Mouse (Mus musculus) olfactory bulb, adult 2 months (tissue): ENCODE data around the gene Ccdc88a.

ENCODE experiments used
- CTCF ChIP-seq: fragments of 200-500 bp; IDR thresholded peaks from 2 replicates; pipeline ENCODE4 v1.5.1; 2012; ENCODE audit warnings: low read depth, mild to moderate bottlenecking, low read length, moderate library complexity; ENCODE audit not compliant: insufficient read depth
- POLR2A ChIP-seq: fragments of 200-500 bp; IDR thresholded peaks from 2 replicates; pipeline ENCODE4 v1.6.1; 2012; ENCODE audit warnings: mild to moderate bottlenecking, low read depth, low read length, moderate library complexity; ENCODE audit not compliant: insufficient read depth

DNA sequence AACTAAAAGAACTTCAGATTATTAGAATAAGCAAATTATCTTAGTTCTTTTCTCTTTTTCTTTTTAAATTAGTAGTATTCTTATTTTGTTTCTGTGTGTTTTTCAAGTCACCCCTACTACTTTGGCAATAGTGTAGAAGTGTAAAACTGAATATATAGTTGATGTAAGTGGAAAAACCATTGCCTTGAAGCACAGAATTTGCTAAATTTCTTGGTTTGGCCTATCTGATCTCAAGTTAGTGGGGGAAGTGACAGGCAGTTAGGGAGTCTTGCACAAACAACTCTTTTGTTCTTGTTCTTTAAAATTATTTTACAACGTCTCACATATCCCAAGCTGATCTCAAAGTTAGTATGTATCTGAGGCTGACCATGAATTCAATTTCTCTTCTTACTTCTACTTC is 57.6 kb downstream of the Ccdc88a start:
- TF ChIP-seq POLR2A, result no peak
- no peak for TF ChIP-seq CTCF
